Mouse (Mus musculus) left cerebral cortex, adult 18-20 months (tissue): ENCODE measurements around the gene Sarm1. TPM values are rescaled to one million over a fixed set of nuclear protein-coding genes. Genes with fewer than 3 reads are reported as not detected.
"Not testable (repeated sequence)": the region's sequence is repeated elsewhere in the genome, so short reads cannot be mapped to it uniquely, and the experiment has no call there.

Experiments
- DNase-seq, 2 experiments: peaks; one replicate each; pipeline ENCODE4 v3.0.0; 2021 to 2022; ENCODE audit warnings: low spot score in 2 of 2, mixed read lengths in 1 of 2
- long read RNA-seq, 2 experiments: library from polyadenylated mRNA; stranded (forward); transcript quantifications; one replicate each; pipeline ENCODE4 v2.0.0; 2021
- total RNA-seq, 2 experiments: library from RNA; stranded (reverse); gene quantifications; 2 replicates each; pipeline ENCODE4 v1.2.3; 2021

The Sarm1 gene
- total RNA-seq, result 10 to 100 TPM; 31.3 to 32.5 TPM
- long read RNA-seq, experiment 1, full-length matches to known transcripts, result 9 of 19 reads
- long read RNA-seq, experiment 1, partial matches to known transcripts, result 1 of 19 reads
- long read RNA-seq, experiment 1, other reads (novel, unspliced or antisense), result 9 of 19 reads
- long read RNA-seq, experiment 2, full-length matches to known transcripts, result 5 of 10 reads
- long read RNA-seq, experiment 2, partial matches to known transcripts, result 5 of 10 reads
- long read RNA-seq, experiment 2, other reads (novel, unspliced or antisense), result 0 of 10 reads

DNA sequence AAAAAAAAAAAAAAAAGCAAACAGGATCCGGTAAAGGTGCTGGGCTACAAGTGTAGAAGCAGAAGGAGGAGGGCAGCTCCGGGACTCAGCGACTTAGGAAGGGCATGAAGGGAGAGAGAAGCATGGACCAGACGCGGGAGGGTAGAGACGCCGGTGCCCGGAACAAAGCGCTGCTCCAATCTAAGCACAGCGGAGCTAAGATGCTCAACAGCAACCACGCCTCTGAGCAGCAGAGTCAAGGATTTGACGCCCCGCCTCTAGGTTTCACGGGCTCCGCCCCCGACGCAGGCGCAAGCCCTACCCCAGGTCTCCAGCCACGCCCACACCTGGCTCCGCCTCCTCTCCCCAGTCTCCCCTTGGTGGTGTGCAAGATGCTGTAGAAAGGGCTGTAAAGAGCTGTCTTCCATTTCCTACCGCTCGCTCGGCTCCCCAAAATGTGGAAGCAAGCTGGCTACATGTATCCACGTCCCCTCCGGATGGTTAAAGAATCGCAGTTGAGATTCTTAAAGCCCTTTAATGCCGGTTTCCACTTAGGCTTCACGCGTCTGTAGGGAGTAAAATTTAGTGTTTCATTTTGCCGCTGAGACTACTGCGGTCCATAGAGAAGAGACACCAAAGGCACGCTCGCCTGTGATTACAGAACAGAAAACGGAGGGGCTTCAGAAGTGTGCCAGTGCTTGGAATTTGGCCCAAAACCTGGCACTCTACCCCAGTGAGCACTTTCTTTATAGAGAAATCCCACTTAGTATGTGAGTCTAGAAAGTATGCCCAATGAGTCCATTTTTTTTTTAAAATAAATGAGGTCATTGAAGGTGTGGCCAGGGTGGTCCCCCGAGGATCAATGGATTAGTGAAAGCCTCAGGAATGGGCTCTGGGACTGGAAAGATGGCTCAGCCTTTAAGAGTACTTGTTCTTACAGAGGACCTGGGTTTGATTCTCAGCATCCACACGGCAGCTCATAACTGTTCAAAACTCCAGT, at the start of gene Sarm1:
Sarm1 (minus strand) TSS at position 211 of the 979 bp plus-strand sequence.
- DNase-seq, result peak; percentile 96

DNA sequence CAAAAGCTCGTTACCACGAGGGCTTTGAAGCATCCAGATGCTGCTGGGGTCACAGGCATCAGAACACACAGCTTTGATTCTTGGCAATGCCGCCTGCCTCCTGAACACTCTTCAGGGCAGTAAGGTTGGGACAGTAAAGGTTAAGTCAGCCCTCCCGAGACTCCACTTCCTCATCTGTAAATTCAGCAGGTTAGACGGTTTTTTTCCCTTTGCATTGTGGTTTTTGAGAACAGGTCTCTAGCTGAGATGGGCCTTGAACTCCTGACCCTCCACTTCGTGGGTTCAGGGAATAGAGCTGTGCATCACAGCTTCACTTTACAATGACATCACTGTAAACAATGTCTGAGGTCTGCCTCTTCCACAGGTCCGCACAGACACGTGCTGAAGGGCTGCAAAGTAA, 47.6 kb upstream of the Sarm1 start:
- DNase-seq, result no peak

DNA sequence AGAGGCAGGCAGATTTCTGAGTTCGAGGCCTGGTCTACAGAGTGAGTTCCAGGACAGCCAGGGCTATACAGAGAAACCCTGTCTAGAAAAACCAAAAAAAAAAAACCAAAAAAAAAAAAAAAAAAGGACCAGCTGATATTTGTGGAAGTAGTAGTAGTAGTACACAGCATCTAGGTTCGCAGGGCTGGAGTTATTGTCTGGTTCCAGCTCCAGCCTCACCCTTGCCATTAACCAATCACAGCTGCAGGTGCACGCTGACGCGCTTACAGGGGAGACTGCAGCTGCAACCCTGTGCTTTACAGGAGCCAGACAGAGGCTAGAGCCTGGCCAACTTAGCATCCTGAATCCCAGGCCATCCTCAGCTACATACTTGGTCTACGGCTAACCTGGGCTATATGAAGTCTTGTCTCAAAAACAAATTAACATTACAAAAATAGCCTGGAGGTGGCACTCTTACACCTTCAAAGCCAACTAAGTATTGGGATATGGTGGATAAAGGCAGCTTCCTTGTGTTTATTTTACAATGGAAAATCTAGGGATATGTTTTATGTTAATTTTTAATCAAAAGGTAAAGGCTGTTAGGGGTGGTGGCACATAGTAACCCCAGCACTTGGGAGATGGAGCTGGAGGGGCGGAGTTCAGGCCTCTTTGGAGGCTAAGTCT, 47.0 kb upstream of the Sarm1 start:
- DNase-seq, result no peak

GRCm38 (mm10) chr11:78540358-78540757, 42.8 kb upstream of the Sarm1 start:
- DNase-seq, result no peak

- no peak for DNase-seq
These were observed 39.1 kb upstream of the Sarm1 start for GRCm38 (mm10) chr11:78536690-78537084.

- peak; percentile 96 to 98 for DNase-seq
These were observed 38.6 kb upstream of the Sarm1 start, which contains the start of the genes Tnfaip1 and Ift20 for GRCm38 (mm10) chr11:78536080-78536689. Gene Tnfaip1, minus strand, starts transcription at chr11:78536332. Gene Ift20, plus strand, starts transcription at chr11:78536361.

DNA sequence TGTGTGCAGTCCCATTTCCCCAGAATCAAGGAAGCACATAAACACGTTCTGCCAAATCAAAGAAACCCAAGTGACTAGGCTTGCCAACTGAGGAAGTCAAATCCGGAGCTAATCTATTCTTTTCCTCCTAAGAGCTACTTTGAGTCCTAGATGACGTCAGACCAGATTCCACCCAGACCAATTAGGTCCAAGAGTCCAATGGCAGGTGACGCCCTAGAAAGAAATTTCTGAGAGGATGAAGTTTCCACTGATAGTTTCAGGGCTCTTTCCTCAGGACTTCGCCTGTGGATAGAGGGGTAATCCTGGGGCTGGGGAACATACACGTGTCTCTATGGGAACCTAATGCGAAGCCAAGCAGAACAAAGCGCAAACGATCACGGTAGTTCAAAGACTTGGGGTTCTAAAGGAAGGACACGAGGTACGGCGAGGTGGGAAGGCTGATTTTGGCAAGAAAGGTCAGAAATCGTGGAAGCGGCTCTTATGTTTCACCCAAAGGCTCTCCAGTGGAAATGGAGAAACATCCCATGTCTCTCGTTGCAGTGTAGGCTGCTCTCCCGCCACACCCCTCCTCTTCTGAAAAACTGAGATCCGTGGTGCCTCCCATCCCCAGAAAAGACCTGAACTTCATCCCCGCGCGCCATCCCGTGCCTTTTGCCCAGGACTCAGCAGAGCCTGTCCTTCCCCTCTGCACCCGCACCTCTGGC, 38.0 kb upstream of the Sarm1 start:
- DNase-seq, result no peak

DNA sequence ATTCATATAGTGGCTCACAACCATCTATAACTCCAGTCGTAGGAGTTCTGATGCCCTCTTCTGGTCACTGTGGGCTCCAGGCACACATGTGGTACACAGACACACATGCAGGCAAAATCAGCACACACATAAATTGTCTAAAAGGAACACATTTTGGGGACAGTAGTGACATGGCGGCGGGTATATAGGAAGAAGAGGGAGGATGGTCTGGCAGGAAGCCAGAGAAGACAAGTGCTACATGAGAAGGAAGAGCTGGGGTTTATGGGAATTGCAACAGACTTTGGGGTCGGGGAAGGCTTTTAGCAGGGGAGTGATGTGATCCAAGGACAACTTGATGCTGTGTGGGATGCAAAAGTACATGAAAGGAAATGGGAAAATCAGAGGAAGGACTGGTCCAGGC, 37.0 kb upstream of the Sarm1 start:
- no peak for DNase-seq

- DNase-seq, result not testable (repeated sequence)
These were observed 34.0 kb upstream of the Sarm1 start for GRCm38 (mm10) chr11:78531515-78531914.

DNA sequence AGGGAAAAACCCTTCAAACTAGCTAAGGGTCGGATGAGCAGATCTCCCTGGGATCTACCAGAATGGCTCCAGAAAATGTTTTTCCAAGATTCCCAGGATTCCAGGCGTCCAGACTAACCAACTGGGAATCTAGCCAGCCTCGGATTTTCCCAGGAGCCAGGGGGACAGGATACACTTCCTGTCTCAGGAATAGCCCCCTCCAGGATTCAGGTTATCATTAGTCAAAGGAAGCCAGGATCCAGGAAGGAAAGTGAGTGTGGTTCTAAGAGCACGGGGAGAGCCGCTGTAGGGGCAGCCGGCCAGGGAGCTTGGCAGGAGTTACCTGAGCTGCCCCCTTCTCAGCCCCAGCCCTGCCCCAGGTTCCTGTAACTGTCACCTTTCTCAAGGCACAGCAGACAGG, 33.5 kb upstream of the Sarm1 start:
- DNase-seq, result no peak

DNA sequence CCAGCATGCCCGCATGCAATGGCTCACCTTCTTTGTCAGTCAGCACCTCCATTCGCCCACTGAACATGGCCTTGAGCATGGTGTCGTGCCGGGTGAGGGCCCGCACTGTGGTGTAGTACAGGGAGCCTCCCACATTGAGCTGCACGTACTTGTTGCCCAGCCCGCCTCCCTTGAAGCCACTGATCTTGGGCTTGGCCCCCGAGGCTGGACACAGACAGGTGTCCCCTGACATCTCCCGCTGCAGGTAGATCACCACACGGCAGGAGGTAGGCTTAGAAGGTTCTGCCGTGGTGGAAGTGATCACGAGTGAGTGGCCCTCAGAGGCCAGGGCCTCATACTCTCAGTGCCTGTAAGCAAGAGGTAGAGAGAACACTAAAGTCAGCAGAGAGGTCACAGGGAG, 32.4 kb upstream of the Sarm1 start:
- DNase-seq, result no peak

- DNase-seq, result no peak
These were observed 31.2 kb upstream of the Sarm1 start for GRCm38 (mm10) chr11:78528714-78529113.

DNA sequence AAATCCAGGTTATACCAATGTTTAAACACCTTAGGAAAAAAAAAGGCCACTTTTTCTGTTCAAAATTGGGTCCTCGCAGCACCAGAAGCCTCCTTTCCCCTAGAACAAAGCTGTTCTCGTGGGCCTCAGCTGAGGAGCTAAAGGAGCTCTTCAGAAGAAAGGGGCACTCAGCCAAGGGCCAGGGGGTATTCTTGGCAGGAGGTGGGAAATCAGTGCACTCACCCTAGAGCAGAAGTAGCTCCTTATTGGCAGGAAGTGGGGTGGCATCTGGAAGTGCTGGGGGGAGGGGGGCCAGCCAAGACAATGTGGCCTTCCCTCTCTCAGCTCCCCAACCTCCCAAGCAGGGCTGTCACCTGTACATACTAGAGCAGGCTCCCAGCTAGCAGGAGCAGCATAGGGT, 27.3 kb upstream of the Sarm1 start:
- DNase-seq, result no peak

- DNase-seq, result no peak
These were observed 25.8 kb upstream of the Sarm1 start for GRCm38 (mm10) chr11:78523241-78523955.

DNA sequence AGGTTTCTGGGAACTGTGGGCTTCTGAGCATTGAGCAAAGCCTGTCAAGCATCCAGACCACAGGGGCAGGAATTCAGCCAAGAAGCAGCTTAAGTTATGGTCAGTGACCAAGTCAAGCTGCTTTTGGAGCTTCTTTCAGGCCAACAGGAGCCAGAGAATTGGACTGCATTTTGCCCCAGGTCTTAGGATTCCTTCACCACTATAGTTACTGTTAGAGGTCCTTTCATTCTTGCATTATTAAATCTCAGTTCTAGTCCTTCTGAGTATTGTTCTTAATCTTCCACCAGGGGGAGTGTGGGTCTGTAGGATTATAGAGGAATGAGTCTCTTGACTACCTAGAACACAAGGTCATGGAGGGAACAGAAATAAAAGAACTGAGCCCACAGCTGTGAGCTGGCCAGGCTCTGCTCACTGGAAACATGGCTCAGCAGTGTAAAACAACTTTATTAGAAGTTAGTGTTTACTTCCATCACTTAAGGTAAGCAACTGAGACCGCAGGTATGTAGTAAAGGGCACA, 25.0 kb upstream of the Sarm1 start:
- no peak for DNase-seq

DNA sequence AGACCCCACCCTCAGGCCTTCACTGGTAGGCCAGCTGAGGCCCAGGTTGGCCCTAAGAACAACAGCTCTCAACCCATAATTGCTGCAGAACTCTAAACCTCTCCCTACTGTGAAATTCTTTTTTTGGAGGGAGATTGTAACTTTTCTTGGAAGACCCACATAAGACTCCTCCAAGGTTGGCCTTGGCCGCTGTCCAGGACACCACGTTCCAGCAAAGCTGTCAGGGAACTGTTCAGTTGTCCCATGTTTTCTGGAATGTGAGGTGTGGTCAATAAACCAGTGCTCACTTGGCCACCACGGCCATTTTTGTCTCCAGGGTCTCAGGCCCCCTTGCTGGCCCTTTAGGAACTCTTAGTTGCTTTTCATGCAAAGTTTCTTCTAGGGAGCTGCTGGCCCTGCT, 24.3 kb upstream of the Sarm1 start:
- DNase-seq, result no peak

- no peak for DNase-seq
These were observed 21.4 kb upstream of the Sarm1 start for GRCm38 (mm10) chr11:78518931-78519330.

DNA sequence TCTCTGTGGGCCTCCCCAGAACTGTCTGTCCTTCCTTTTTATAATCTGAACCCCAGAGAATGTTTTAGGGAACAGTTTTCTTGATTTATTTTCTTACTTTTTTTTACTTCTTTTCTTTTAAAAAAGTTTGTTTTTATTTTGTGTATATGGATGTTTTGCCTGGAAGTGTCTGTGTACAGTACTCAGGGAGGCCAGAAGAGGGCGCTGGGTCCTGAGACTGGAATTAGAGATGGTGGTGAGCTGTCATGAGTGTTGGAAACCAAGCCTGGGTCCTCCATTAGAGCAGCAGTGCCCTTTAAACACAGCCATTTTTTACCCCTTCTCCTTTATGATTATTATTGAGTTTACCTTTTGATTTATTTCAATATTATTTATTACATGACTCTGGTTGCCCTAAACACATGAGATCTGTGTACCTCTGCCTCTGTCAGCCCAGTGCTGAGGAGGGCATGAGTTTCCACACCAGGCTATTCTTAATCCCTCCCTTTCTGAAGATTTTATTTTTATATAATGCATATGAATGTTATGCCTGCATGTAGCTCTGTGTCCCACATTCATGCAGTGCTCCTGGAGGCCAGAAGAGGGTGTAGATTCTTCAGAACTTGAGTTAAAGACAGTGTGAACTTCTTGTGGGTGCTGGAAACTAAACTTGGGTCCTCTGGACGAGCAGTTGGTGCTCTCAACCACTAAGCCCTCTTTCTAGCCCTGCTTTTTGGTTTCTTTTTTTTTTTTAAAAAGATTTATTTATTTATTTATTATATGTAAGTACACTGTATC, 18.2 kb upstream of the Sarm1 start:
- no peak for DNase-seq
